Mouse (Mus musculus): ENCODE measurements around the gene Ppp1r3d. TPM values are rescaled to one million over a fixed set of nuclear protein-coding genes. Genes with fewer than 3 reads are reported as not detected.

The Ppp1r3d gene
- total and polyA plus RNA-seq, 3 experiments, result not detected

- in situ Hi-C loops (cut with MboI; ENCODE audit: low pct_ligation_motif_present, low pct_unique_long_range_greater_than_20kb, low sequenced_read_pairs) (no loop called here), dilution Hi-C loops (cut with MboI; ENCODE audit: extremely low pct_ligation_motif_present, extremely low pct_unique_long_range_greater_than_20kb, low sequenced_read_pairs) (no loop called here)
- no peak for TF ChIP-seq HCFC1 (IDR thresholded peaks at IDR 0.05; ENCODE audit: low read depth, low read length)
- TF ChIP-seq ELF1 (IDR thresholded peaks at IDR 0.05; ENCODE audit: low read depth, low read length), result no peak
- no peak for TF ChIP-seq MAX (IDR thresholded peaks at IDR 0.05; ENCODE audit: low read length)
- no peak for TF ChIP-seq JUND (conservative IDR thresholded peaks at IDR 0.05; ENCODE audit: low read depth, low read length)
- TF ChIP-seq E2F4 (IDR thresholded peaks at IDR 0.05; ENCODE audit: insufficient replicate concordance, low read depth, low read length), result no peak
- TF ChIP-seq ZNF384 (IDR thresholded peaks at IDR 0.05; ENCODE audit: low read depth, low read length), result no peak
- no peak for TF ChIP-seq RCOR1 (conservative IDR thresholded peaks at IDR 0.05; ENCODE audit: low read depth, low read length)
- TF ChIP-seq CHD2 (IDR thresholded peaks at IDR 0.05; ENCODE audit: low read length), result no peak
- no peak for TF ChIP-seq ETS1 (conservative IDR thresholded peaks at IDR 0.05; ENCODE audit: low read depth, low read length)
- no peak for TF ChIP-seq MAFK (IDR thresholded peaks at IDR 0.05; ENCODE audit: insufficient replicate concordance, low read length)
- no peak for TF ChIP-seq MXI1 (IDR thresholded peaks at IDR 0.05; ENCODE audit: low read depth, low read length)
- no peak for TF ChIP-seq BHLHE40 (IDR thresholded peaks at IDR 0.05; ENCODE audit: low read depth, low read length)
- no peak for TF ChIP-seq GABPA (IDR thresholded peaks at IDR 0.05; ENCODE audit: insufficient replicate concordance, low read depth, low read length)
- TF ChIP-seq USF2 (conservative IDR thresholded peaks at IDR 0.05; ENCODE audit: low read depth, low read length), result no peak
- TF ChIP-seq NRF1 (IDR thresholded peaks at IDR 0.05; ENCODE audit: low read depth, low read length), result no peak
- no peak for TF ChIP-seq UBTF (IDR thresholded peaks at IDR 0.05; ENCODE audit: low read depth, low read length)
- TF ChIP-seq SIN3A (IDR thresholded peaks at IDR 0.05; ENCODE audit: low read length), result no peak
These were observed 14.4 kb upstream of the Ppp1r3d start for GRCm38 (mm10) chr2:178428676-178429075.

DNA sequence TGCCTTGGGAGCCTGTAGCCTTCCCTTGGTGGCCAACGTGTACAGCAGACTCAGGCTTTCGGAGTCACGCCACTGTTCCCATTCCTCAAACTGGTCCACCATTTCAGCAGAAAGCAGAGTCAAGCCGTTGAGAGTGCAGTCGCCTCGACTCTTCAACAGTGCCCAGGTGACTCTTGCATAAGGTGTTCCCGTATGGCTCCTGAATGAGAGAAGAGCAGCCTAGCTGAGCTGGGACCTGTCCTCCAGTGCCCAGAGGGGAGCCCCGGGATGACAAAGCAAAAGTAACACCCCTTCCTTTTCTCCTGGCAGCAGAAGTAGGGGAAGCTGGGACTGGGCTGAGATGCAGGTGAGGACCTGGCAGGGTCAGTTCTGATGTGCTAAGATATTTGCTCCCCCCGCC lies 13.9 kb upstream of the Ppp1r3d start:
- Histone ChIP-seq H3K79me2 (replicated peaks; ENCODE audit: control insufficient read depth, extremely low read depth, insufficient read depth, poor library complexity, severe bottlenecking) (no peaks in the 10 kb centered on the region), H3K4me1 (ENCODE audit: control insufficient read depth in 1 of 2, insufficient read depth in 2 of 2) (no peaks in the 10 kb centered on the region), H3K36me3 (replicated peaks in 1 of 2; ENCODE audit: control insufficient read depth in 1 of 2, insufficient read depth in 1 of 2, low read length in 1 of 2) (no peaks in the 10 kb centered on the region), H3K9me3 (replicated peaks; ENCODE audit: low read length) (no peaks in the 10 kb centered on the region), H3K27ac (ENCODE audit: insufficient read depth, low read depth) (no peak overlapping the region), H3K4me3 (replicated peaks in 1 of 3; ENCODE audit: low read depth in 2 of 3, low read length in 2 of 3, poor library complexity in 1 of 3) (no peak overlapping the region), H3K27me3 (replicated peaks) (peaks cover 46% of the 10 kb centered on the region), H3K9ac (ENCODE audit: insufficient read depth, low read depth) (no peak overlapping the region), H3K4me2 (ENCODE audit: insufficient read depth, low read depth, poor library complexity, severe bottlenecking) (no peak overlapping the region)
- dilution Hi-C loops (cut with MboI; ENCODE audit: extremely low pct_ligation_motif_present, extremely low pct_unique_long_range_greater_than_20kb, low sequenced_read_pairs) (no loop called here), in situ Hi-C loops (cut with MboI; ENCODE audit: low pct_ligation_motif_present, low pct_unique_long_range_greater_than_20kb, low sequenced_read_pairs) (no loop called here)
- no peak for DNase-seq (ENCODE audit: extremely low read depth)
- TF ChIP-seq HCFC1 (IDR thresholded peaks at IDR 0.05; ENCODE audit: low read depth, low read length), result no peak
- TF ChIP-seq NRF1 (IDR thresholded peaks at IDR 0.05; ENCODE audit: low read depth, low read length), result no peak
- no peak for TF ChIP-seq KAT2A (IDR thresholded peaks at IDR 0.05; ENCODE audit: insufficient replicate concordance, low read length)
- TF ChIP-seq CHD1 (IDR thresholded peaks at IDR 0.05; ENCODE audit: low read depth, low read length), result no peak
- TF ChIP-seq RAD21 (IDR thresholded peaks at IDR 0.05; ENCODE audit: low read depth, low read length), result no peak
- TF ChIP-seq SMC3 (IDR thresholded peaks at IDR 0.05; ENCODE audit: low read depth, low read length), result no peak
- no peak for TF ChIP-seq JUND (conservative IDR thresholded peaks at IDR 0.05; ENCODE audit: low read depth, low read length)
- no peak for TF ChIP-seq MXI1 (IDR thresholded peaks at IDR 0.05; ENCODE audit: low read depth, low read length)
- no peak for TF ChIP-seq MAX (IDR thresholded peaks at IDR 0.05; ENCODE audit: low read length)
- TF ChIP-seq MEF2A (IDR thresholded peaks at IDR 0.05; ENCODE audit: borderline replicate concordance, low read depth, low read length), result no peak
- TF ChIP-seq MAZ (IDR thresholded peaks at IDR 0.05; ENCODE audit: low read depth, low read length), result no peak
- TF ChIP-seq POLR2AphosphoS2 (IDR thresholded peaks at IDR 0.05; ENCODE audit: low read depth, low read length), result no peak
- no peak for TF ChIP-seq POLR2A (IDR thresholded peaks at IDR 0.05; ENCODE audit: low read depth, low read length)

More at GRCm38 (mm10) chr2:178428676-178429075, 14.4 kb upstream of the Ppp1r3d start:
- Histone ChIP-seq H3K4me3 (replicated peaks in 1 of 3; ENCODE audit: low read depth in 2 of 3, low read length in 2 of 3, poor library complexity in 1 of 3) (no peak overlapping the region), H3K4me1 (ENCODE audit: control insufficient read depth in 1 of 2, insufficient read depth in 2 of 2) (no peaks in the 10 kb centered on the region), H3K9ac (ENCODE audit: insufficient read depth, low read depth) (no peak overlapping the region), H3K4me2 (ENCODE audit: insufficient read depth, low read depth, poor library complexity, severe bottlenecking) (no peak overlapping the region), H3K27me3 (replicated peaks) (peaks cover 43% of the 10 kb centered on the region), H3K9me3 (replicated peaks; ENCODE audit: low read length) (no peaks in the 10 kb centered on the region), H3K79me2 (replicated peaks; ENCODE audit: control insufficient read depth, extremely low read depth, insufficient read depth, poor library complexity, severe bottlenecking) (no peaks in the 10 kb centered on the region), H3K36me3 (replicated peaks in 1 of 2; ENCODE audit: control insufficient read depth in 1 of 2, insufficient read depth in 1 of 2, low read length in 1 of 2) (no peaks in the 10 kb centered on the region), H3K27ac (ENCODE audit: insufficient read depth, low read depth) (no peak overlapping the region)
- DNase-seq (ENCODE audit: extremely low read depth), result no peak

All from CH12.LX (cell line).